Mouse (Mus musculus): ENCODE data around the gene Wars.

- TF ChIP-seq EP300 (IDR thresholded peaks at IDR 0.05; ENCODE audit: low read depth) (no peak), CTCF (IDR thresholded peaks at IDR 0.05; ENCODE audit: low read depth) (no peak)
Observed at GRCm38 (mm10) chr12:108880606-108881005, 13.4 kb downstream of the Wars start.
